Mouse (Mus musculus): ENCODE data around the gene Unc5b.

Gene Unc5b

GRCm38 (mm10) chr10:60723345-60723744 is 108.0 kb downstream of the Unc5b start:
- no peak for DNase-seq (ENCODE audit: low spot score in 2 of 2)

DNA sequence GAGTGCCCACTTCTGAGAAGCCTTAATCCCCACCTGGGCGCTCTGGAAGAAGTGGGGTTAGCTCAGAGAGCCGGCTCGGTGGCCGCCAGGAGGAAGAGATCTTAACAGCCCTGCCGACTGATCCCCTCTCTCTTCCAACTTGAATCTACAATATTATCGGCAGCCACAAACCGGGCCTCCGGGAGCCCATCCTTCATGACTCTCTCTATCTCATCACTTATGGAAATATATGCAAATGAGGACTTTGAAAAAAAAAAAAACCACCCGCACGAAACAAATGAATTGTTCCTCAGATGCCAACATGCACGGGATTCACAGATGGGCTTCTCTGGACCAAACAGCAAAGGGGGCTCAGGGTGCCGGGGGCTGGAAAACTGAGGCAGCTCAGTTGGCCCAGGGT is 109.7 kb downstream of the Unc5b start:
- no peak for DNase-seq (ENCODE audit: low spot score in 2 of 2)

DNA sequence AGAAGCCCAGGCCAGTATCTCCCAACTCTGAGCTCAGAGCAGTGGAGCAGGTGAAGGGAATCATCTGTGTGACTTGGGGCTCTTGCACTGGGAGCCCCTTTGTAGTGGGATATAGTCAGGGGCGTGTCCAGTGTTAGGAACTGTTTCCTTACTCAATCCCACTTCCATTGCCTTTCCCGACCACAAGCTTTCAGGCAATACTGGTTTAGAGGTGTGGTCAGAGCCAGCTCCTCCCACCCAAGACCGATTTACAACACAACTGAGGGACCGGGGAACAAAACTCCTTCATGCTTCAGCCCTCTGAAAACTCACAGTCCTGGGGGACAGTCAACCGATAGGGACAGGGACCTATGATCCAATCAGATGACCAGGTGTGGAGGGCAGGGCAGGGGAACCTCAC is 110.9 kb downstream of the Unc5b start:
- no peak for DNase-seq (ENCODE audit: low spot score in 2 of 2)

DNA sequence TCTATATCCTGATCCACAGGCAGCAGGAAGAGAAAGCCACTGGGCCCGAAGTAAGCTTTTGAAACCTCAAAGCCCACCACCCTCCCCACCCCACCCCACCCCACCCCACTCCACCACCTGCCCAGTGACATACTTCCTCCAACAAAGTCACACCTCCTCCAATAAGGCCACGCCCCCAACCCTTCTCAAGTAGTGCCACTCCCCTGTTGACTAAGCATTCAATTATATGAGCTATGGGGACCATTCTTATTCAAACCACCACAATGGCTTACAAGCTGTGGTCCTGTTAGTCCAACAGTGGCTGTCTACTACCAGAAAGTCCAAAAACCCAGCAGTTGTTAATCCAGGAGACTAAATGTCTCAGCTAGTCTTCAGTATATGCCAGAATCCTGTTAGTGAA is 112.9 kb downstream of the Unc5b start:
- DNase-seq (ENCODE audit: low spot score in 2 of 2), result no peak

DNA sequence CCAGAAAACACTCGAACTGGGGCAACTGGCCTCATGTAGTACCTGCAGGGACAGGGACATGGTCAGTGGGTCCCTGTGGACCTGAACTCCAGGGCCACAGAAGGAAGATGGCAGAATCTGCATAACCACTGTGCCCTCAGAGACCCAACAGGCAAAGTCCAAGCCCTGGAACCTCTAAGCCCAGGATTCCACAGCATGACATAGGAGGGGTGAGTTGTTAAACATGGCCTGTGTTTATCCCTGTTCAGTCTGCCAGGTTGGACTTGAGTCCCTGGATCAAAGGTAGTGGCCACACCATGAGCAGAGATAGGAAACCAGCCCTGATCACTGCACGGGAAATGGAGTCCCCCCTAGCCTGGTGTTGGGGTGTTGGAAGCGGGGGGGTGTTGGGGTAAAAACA is 114.9 kb downstream of the Unc5b start:
- DNase-seq (ENCODE audit: low spot score in 2 of 2), result no peak
